Mouse (Mus musculus) layer of hippocampus, adult 9-11 months (tissue): ENCODE data around the gene Fabp6.
A peak's percentile ranks its signal among the peaks of the same experiment; 100 is the strongest.

Experiments used
- DNase-seq: peaks from one replicate; pipeline ENCODE4 v3.0.0; 2022

Gene Fabp6

DNA sequence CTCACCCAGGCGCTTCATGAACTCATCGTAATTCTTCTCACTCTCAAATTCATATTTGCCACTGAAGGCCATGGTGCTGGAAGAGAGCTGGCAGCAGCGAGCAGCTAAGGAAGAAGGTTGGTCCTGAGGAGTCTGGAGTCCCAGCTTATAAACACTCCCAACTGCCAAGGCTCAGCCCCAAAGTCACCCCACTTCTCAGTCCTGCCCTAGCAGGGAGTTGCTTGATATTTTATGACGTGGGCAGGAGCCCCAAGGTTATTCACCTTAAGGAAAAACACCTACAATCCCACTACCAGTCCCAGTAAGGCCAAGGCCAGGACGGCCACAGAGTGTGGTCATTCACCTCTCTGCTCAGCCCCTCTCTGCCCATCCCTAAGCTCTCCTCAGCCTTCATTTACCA lies at the start of gene Fabp6:
TSS of gene Fabp6 (minus strand) at position 101 of the 400 bp plus-strand sequence.
- DNase-seq = no peak

DNA sequence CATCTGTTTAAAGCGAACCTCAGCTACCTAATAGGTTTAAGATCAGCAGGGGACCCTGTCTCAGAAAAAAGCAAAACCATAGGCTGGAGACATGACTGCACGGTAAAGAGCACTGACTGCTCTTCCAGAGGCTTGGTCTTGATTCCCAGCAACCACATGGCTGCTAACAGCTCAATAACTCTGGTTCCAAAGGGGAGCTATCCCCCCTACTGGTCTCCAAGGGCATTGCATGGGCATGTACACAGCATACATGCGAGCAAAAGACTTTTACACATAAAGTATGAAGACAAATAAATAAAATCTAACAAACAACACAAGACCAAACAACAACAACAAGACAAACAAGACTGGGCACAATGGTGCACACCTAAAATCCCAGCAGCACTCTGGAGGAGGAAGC lies 43.9 kb upstream of the Fabp6 start:
- no peak for DNase-seq

GRCm38 (mm10) chr11:43643180-43643591 lies 41.8 kb upstream of the Fabp6 start:
- peak; percentile 80 for DNase-seq

- no peak for DNase-seq
These were observed 37.1 kb upstream of the Fabp6 start for GRCm38 (mm10) chr11:43638486-43638885.

- DNase-seq = peak; percentile 49
These were observed 35.4 kb upstream of the Fabp6 start for GRCm38 (mm10) chr11:43636761-43637160.

- peak; percentile 72 for DNase-seq
These were observed 32.5 kb upstream of the Fabp6 start for GRCm38 (mm10) chr11:43633658-43634401.

GRCm38 (mm10) chr11:43633165-43633564 lies 31.8 kb upstream of the Fabp6 start:
- DNase-seq = no peak

- peak; percentile 70 for DNase-seq
These were observed 31.2 kb upstream of the Fabp6 start for GRCm38 (mm10) chr11:43632566-43632965.

DNA sequence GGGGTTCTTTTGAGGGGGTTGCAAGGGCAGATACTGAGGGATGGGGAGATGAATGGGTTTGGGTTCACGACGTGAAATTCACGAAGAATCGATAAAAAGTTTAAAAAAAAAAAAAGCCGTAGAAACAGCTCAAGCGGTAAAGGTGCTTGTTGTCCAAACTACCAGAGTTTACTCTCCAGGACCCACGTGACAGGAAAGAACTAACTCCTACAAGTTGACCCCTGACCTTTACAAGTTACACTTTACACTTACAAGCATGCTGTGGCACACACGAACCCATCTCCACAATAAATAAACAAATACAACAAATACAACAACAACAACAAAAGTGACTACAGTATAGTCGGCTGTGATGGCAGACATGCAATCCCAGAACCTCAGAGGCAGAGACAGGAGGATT lies 30.3 kb upstream of the Fabp6 start:
- no peak for DNase-seq

- DNase-seq = no peak
These were observed 25.7 kb upstream of the Fabp6 start for GRCm38 (mm10) chr11:43626927-43627645.

DNA sequence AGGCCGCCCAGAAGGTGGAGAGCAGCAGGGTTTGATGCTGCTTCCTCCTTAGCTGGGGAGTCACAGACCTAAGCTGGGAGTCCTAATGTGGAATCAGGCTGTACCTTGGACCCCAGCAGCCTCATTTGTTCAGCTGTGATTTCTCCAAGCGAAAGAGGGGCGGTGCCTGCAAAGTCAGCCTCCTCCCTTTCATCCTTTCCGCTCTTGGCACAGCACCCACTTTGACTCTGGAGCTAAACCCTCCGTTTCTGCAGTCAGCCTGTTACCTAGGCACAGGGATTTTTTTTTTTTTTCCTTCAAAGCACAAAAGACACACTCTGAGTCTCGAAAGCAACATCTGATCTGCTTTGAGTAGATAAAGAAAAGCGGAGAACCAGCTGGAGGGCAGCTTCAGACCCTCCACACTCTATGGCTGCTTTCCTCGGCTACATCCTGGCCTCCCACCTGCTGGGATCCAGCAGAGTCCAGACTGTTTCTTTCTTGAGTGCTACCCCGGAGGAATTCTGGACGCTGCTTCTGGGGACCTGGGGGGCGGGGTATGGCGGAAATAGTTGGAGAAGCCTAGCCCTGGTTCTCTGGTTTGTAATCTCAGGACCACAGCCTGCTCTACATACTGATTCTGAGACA lies 25.1 kb upstream of the Fabp6 start:
- peak; percentile 60 for DNase-seq

- DNase-seq = no peak
These were observed 23.0 kb upstream of the Fabp6 start for GRCm38 (mm10) chr11:43624341-43624740.

DNA sequence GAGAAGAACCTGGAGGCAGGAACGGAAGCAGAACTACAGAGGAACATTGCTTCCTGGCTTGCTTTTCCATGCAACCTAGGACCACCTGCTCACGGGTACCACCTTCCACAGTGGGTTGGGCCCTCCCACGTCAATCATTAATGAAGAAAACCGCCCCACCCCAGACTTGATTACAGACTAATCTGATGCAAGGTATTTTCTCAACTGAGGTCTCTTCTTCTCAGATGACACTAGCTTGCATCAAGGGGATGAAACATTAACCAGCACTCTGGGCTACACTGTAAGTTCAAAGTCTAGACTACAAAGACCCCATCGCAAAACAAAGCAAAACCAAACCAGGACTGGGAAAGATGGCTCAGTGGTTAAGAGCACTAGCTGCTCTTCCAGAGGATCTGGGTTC lies 20.4 kb upstream of the Fabp6 start:
- DNase-seq = no peak

GRCm38 (mm10) chr11:43618403-43618802 lies 17.1 kb upstream of the Fabp6 start:
- DNase-seq = no peak

DNA sequence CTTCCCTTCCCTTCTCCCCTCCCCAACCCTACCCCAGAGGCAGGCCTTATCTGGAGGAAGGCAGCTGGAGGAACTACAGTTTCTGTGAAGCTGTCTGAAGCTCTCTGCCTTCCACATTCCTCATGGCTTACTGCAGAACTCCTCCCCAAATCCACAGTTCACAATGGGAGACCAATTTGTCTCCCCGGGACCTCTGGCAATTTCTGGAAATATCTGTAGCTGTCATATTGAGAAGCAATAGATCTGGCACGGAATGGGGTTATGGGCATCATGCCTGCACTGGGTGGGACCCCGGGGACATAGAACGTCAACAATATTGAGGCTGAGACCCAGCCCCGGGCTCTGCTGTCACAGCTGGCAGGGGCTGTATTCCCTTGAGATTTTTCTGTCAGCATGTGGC lies 16.6 kb upstream of the Fabp6 start:
- DNase-seq = no peak

- peak; percentile 79 for DNase-seq
These were observed 11.6 kb upstream of the Fabp6 start for GRCm38 (mm10) chr11:43612834-43613488.

DNA sequence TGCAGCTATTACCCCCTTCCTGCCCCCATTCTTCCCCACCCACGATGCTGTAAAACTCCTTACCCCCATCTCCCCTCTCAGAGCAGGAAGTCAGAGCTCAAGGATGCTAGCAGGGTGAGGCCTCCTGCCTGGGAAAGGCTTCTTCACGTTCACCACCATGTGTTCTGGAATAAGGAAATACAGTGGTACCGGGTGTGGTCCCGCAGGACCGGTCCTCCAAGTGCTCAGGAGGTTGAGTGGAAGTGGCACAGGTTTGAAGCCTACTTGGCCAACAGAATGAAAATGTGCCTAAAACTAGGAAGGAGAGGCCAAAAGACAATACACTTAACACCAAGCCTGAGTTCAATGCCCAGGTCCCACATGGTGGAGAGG lies 9.3 kb upstream of the Fabp6 start:
- DNase-seq = no peak

- DNase-seq = peak; percentile 73
These were observed 8.8 kb upstream of the Fabp6 start for GRCm38 (mm10) chr11:43610006-43610661.

DNA sequence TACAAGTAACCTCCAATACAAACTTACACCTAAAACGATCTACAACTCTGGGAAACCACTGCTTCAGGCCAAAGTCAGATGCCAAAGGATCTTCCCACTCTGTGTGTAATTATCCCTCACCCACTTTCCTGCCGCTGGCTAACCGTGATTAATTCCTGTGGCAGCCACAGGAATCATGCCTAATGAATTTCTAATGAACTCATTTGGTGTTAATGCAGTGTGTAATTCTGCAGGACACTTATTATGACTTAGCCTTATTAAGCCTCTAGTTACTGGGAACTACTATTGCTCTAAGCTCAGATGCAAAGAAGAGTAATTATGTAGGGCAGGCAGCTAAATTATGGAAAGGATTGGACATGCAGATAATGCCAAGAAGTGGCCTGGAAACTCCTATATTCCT lies 7.1 kb upstream of the Fabp6 start:
- no peak for DNase-seq

- no peak for DNase-seq
These were observed 4.5 kb upstream of the Fabp6 start for GRCm38 (mm10) chr11:43605859-43606258.

DNA sequence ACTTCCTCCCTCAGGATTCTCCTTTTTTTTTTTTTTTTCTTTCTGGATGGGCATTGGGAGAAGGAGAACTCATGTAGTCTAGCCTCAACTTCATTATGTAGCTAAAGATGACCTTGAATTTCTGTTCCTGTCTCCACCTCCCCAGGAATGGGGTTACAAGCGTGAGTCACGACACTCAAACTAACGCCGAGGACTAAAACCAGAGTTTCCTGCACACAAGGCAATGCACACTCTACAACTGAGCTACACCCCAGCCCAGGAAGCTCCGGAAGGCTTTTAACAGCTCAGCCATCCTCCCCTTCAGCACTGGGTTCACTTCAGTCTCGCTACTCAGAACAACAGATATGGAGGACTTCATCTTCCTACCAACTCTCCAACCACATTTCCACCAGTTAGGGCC lies 3.6 kb upstream of the Fabp6 start:
- DNase-seq = no peak

DNA sequence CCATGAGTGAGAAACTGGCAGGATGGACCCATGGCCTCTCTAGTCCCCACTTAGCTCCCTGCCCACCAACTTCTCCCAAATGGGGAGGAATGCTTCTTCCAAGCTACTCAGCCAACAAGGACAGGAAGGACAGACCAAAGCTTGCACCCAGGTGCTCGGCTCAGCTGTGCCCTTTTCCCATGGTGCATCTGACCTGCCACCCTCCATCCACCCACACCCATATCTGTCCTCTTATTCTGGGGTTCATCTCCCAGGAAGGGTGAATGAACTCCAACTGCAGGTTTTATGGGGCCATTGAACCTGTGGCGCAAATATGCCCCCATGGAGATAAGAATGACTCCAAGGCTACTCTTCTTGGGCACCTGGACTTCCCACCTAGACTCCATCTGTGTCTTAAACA lies 2.9 kb upstream of the Fabp6 start:
- DNase-seq = no peak

- DNase-seq = no peak
These were observed 11.7 kb downstream of the Fabp6 start for GRCm38 (mm10) chr11:43589530-43590072.
